Mouse (Mus musculus) testis, adult 2 months (tissue): ENCODE results near the gene Tmem104.

ENCODE experiments used
- CTCF ChIP-seq: fragments of 200-500 bp; IDR thresholded peaks from 2 replicates; pipeline ENCODE4 v1.5.1; 2012; ENCODE audit warnings: low read depth, mild to moderate bottlenecking, inconsistent platforms, low read length, moderate library complexity; ENCODE audit not compliant: control insufficient read depth, insufficient read depth, insufficient replicate concordance
- POLR2A ChIP-seq: fragments of 200-500 bp; IDR thresholded peaks from 2 replicates; pipeline ENCODE4 v1.6.1; 2012; ENCODE audit warnings: low read depth, mild to moderate bottlenecking, inconsistent platforms, low read length, moderate library complexity; ENCODE audit not compliant: control insufficient read depth

DNA sequence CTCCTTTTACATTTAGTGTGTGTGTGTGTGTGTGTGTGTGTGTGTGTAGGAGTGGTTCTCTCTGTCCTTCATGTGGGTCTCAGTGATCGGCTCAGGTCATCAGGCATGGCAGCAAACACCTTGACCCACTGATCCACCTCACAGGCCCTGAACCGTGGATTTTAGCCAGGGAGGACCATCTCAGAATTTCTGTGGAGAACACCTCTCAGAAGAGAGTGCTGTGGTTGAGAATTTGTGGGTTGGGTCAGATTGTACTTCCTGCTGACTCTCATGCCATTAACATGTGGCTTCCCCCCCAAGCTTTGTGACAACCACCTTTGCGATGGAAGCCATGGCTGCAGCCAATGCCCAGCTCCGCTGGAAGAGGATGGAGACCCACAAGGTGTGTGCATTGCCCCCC lies 13.2 kb downstream of the Tmem104 start:
- no peak for TF ChIP-seq POLR2A
- no peak for TF ChIP-seq CTCF
